Mouse (Mus musculus): ENCODE data around the gene Esyt1.

Gene Esyt1

DNA sequence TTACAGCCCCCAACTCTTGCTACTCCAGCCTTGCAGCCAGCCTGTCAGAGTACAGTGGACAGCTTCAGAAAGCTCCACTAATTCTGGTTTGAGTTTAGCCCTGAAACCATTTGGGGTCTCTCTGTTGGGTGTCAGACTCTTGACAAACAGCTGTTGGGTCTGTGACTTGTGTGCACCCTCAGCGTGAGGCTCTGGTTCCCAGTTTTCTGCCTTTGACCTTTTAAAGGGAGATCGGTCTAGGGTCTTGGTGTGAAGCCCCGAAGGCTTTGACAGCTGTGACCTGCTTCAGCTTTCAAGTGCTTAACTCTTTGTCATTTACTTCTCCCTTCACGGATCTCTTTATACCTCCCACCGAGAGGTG, 65.4 kb downstream of the Esyt1 start:
- DNase-seq = no peak
